Mouse (Mus musculus) limb, embryonic 14.5 days (tissue): ENCODE results near the gene Cyp2a5. TPM values are rescaled to one million over a fixed set of nuclear protein-coding genes. Genes with fewer than 3 reads are reported as not detected.
"Not testable (repeated sequence)": the region's sequence is repeated elsewhere in the genome, so short reads cannot be mapped to it uniquely, and the experiment has no call there.

Experiments
- ATAC-seq: fragments of 200-750 bp; cut with Nextera tagmentation; 2 replicates; pipeline ENCODE4 v1.8.0; 2017; ENCODE audit warnings: low read depth, moderate number of reproducible peaks, moderate TSS enrichment; ENCODE audit not compliant: low FRiP score
- DNase-seq: peaks from one replicate; pipeline ENCODE4 v3.0.0-alpha.2; 2015; ENCODE audit warnings: low spot score
- H3K27ac ChIP-seq: fragments of 300-500 bp; sonication (generic); replicated peaks from 2 replicates; pipeline ENCODE4 v1.5.1; 2014; ENCODE audit warnings: low read depth, mild to moderate bottlenecking, low read length, moderate library complexity, mixed read lengths
- H3K27me3 ChIP-seq: fragments of 300-500 bp; sonication (generic); 2 replicates; pipeline ENCODE4 v1.6.1; 2014; ENCODE audit warnings: low read length, mixed read lengths; ENCODE audit not compliant: control insufficient read depth, insufficient read depth
- H3K36me3 ChIP-seq: fragments of 300-500 bp; sonication (generic); 2 replicates; pipeline ENCODE4 v1.6.1; 2014; ENCODE audit warnings: mild to moderate bottlenecking, low read length, moderate library complexity, mixed read lengths; ENCODE audit not compliant: control insufficient read depth, insufficient read depth
- H3K4me1 ChIP-seq: fragments of 300-500 bp; sonication (generic); 2 replicates; pipeline ENCODE4 v1.6.1; 2014; ENCODE audit warnings: antibody characterized with exemption, low read length, mixed read lengths; ENCODE audit not compliant: control insufficient read depth, insufficient read depth
- H3K4me2 ChIP-seq: fragments of 300-500 bp; sonication (generic); replicated peaks from 2 replicates; pipeline ENCODE4 v1.6.1; 2014; ENCODE audit warnings: low read depth, mild to moderate bottlenecking, low read length, moderate library complexity; ENCODE audit not compliant: severe bottlenecking
- H3K4me3 ChIP-seq: fragments of 300-500 bp; sonication (generic); replicated peaks from 2 replicates; pipeline ENCODE4 v1.5.1; 2014; ENCODE audit warnings: low read length
- H3K9ac ChIP-seq: fragments of 300-500 bp; sonication (generic); 2 replicates; pipeline ENCODE4 v1.6.1; 2014; ENCODE audit warnings: mild to moderate bottlenecking, low read depth, low read length, moderate library complexity; ENCODE audit not compliant: severe bottlenecking
- H3K9me3 ChIP-seq: fragments of 300-500 bp; sonication (generic); 2 replicates; pipeline ENCODE4 v1.6.1; 2016; ENCODE audit warnings: low read length; ENCODE audit not compliant: control insufficient read depth
- WGBS: fragments of 180-500 bp; shearing (Covaris S2); extraction: QIAGEN DNeasy Blood & Tissue Kit; methylation state at CpG from one replicate; pipeline ENCODE4 v1.1.7; 2014; 5-methylcytosine and 5-hydroxymethylcytosine counted together
- polyA plus RNA-seq, 2 experiments: library from polyadenylated mRNA; depleted of rRNA in 1 of 2; stranded (reverse) in 1 of 2; unstranded in 1 of 2; fragments of >200 nt; fragmentation: Nextera tagmentation in 1 of 2; extraction: Ambion mirVana in 1 of 2; gene quantifications; 2 replicates each; pipeline versions ENCODE4 v1.2.1 to v1.2.3; 2012 to 2014

The Cyp2a5 gene
- polyA plus RNA-seq, 2 experiments = not detected

DNA sequence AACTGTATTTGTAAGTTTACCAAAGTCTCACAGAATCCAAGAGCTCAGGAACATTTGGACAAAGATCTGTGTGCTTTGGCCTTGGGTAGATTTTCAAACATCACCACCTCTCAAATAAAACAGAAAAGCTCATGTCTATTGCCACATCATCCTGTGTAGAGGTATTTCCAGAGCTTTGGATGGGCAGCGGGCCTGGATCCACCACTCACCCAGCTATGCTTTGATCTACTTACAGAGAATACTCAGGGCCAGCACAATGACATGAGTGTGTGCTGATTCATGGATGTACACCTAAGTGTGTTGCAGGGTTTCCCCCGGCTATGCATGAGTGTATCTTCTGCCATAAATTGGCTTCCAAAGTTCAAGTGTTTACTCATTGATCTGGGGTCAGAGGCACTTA lies 8.3 kb downstream of the Cyp2a5 start:
- H3K36me3 ChIP-seq, H3K4me3 ChIP-seq, H3K27me3 ChIP-seq, H3K4me2 ChIP-seq, H3K4me1 ChIP-seq, H3K9ac ChIP-seq, DNase-seq, H3K27ac ChIP-seq, H3K9me3 ChIP-seq, ATAC-seq: not testable (repeated sequence)
- 84% methylated on average over 2 of the region's 2 CpGs for WGBS

DNA sequence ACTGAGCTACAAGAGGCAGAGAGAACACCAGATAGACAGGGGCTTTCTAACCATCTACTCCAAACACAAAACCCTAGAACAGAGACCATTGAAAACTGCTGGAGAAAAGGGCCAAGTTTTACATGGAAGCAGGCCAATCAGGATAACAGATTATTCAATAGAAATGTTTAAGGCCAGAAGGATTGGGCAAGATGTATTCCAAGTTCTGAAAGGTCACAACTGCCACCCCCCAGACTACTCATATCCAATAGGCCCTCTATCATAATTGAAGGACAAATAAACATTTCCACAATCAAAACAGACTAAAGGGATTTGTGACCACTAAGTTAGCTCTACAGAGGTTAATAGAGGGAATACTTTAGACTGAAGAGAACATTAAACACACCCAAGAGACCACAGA lies 15.0 kb downstream of the Cyp2a5 start:
- not testable (repeated sequence) for H3K27me3 ChIP-seq, H3K9me3 ChIP-seq, DNase-seq, H3K27ac ChIP-seq, H3K4me3 ChIP-seq, H3K4me2 ChIP-seq, H3K9ac ChIP-seq, H3K4me1 ChIP-seq, H3K36me3 ChIP-seq, ATAC-seq

GRCm38 (mm10) chr7:26878581-26878980 lies 43.5 kb downstream of the Cyp2a5 start:
- not testable (repeated sequence) for H3K27me3 ChIP-seq, H3K27ac ChIP-seq, ATAC-seq, DNase-seq, H3K9me3 ChIP-seq, H3K9ac ChIP-seq, H3K36me3 ChIP-seq, H3K4me2 ChIP-seq, H3K4me3 ChIP-seq, H3K4me1 ChIP-seq

DNA sequence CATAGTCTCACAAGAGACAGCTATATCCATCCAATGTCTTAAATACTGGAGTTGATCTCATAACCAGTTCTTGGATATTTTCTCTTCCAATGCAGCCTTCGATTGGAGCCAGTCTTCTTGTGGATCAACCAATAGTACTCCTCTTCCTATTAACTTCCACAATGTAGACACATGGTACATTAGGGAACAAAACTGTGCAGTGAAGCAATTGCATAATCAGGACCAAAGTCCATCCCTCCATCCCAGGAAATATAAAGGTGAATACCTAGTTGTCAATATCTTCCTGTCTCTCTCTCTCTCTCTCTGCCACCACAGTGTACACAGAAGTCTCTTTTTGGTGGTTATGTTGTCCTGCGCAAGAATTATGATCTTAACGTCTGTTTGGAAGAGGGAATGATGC lies 45.5 kb downstream of the Cyp2a5 start:
- ATAC-seq = not testable (repeated sequence)

More for the DNA sequence above, 45.5 kb downstream of the Cyp2a5 start:
- not testable (repeated sequence) for H3K4me2 ChIP-seq, H3K9me3 ChIP-seq, H3K9ac ChIP-seq, H3K4me3 ChIP-seq, H3K36me3 ChIP-seq, H3K4me1 ChIP-seq, H3K27me3 ChIP-seq, DNase-seq, H3K27ac ChIP-seq
- WGBS = 100% methylated on average over 2 of the region's 3 CpGs

Other genes with a start within 250 kb of the Cyp2a5 start
- not detected in 2 replicates for gene Vmn1r185, start 216.8 kb upstream of the Cyp2a5 start, polyA plus RNA-seq (2012; rRNA removed)
- gene Vmn1r185, start 216.8 kb upstream of the Cyp2a5 start, polyA plus RNA-seq (2014; fragmentation: Nextera tagmentation; extraction: Ambion mirVana) = not detected in 2 replicates
- gene Cyp2b23, start 148.9 kb upstream of the Cyp2a5 start, polyA plus RNA-seq (2012; rRNA removed) = not detected in 2 replicates
- gene Cyp2b23, start 148.9 kb upstream of the Cyp2a5 start, polyA plus RNA-seq (2014; fragmentation: Nextera tagmentation; extraction: Ambion mirVana) = not detected in 2 replicates
- 0.79 and 1.2 TPM in 2 replicates for gene Cyp2b19, start 78.2 kb upstream of the Cyp2a5 start, polyA plus RNA-seq (2012; rRNA removed)
- 0.36 and 0.77 TPM in 2 replicates for gene Cyp2b19, start 78.2 kb upstream of the Cyp2a5 start, polyA plus RNA-seq (2014; fragmentation: Nextera tagmentation; extraction: Ambion mirVana)
- not detected in 2 replicates for gene Cyp2g1, start 26.4 kb upstream of the Cyp2a5 start, polyA plus RNA-seq (2012; rRNA removed)
- not detected in 2 replicates for gene Cyp2g1, start 26.4 kb upstream of the Cyp2a5 start, polyA plus RNA-seq (2014; fragmentation: Nextera tagmentation; extraction: Ambion mirVana)
- not detected in 2 replicates for gene Cyp2a22, start 104.1 kb downstream of the Cyp2a5 start, polyA plus RNA-seq (2012; rRNA removed)
- not detected in 2 replicates for gene Cyp2a22, start 104.1 kb downstream of the Cyp2a5 start, polyA plus RNA-seq (2014; fragmentation: Nextera tagmentation; extraction: Ambion mirVana)
- gene Cyp2a12, start 193.8 kb downstream of the Cyp2a5 start, polyA plus RNA-seq (2012; rRNA removed) = 0.05 TPM in 1 of 2 replicates, not detected in the other
- gene Cyp2a12, start 193.8 kb downstream of the Cyp2a5 start, polyA plus RNA-seq (2014; fragmentation: Nextera tagmentation; extraction: Ambion mirVana) = not detected in 2 replicates